Mouse (Mus musculus) cerebellum, adult 2 months (tissue): ENCODE results near the gene Utp3.

ENCODE experiments used
- CTCF ChIP-seq: fragments of 200-500 bp; IDR thresholded peaks from 2 replicates; pipeline ENCODE4 v1.5.1; 2011; ENCODE audit warnings: low read depth, mild to moderate bottlenecking, control low read depth, low read length, moderate library complexity, borderline replicate concordance; ENCODE audit not compliant: insufficient read depth
- POLR2A ChIP-seq: fragments of 200-500 bp; IDR thresholded peaks from 2 replicates; pipeline ENCODE4 v1.6.1; 2011; ENCODE audit warnings: low read length, control low read depth, borderline replicate concordance; ENCODE audit not compliant: insufficient read depth

- TF ChIP-seq CTCF (no peak), POLR2A (no peak)
These were observed 4.7 kb downstream of the Utp3 start for GRCm38 (mm10) chr5:88558991-88559390.
